Mouse (Mus musculus): Measurements from ENCODE around the gene Tipin.

- TF ChIP-seq NRF1 (IDR thresholded peaks at IDR 0.05; ENCODE audit: low read depth, low read length) (no peak), MAFK (IDR thresholded peaks at IDR 0.05; ENCODE audit: insufficient replicate concordance, low read length) (no peak), USF1 (IDR thresholded peaks at IDR 0.05; ENCODE audit: low read depth, low read length) (no peak), E2F4 (IDR thresholded peaks at IDR 0.05; ENCODE audit: insufficient replicate concordance, low read depth, low read length) (no peak), CTCF (conservative IDR thresholded peaks at IDR 0.05 in 1 of 2, IDR thresholded peaks at IDR 0.05 in 1 of 2; ENCODE audit: low read depth in 2 of 2, low read length in 2 of 2) (no peak), POLR2A (IDR thresholded peaks at IDR 0.05; ENCODE audit: low read depth, low read length) (no peak), KAT2A (IDR thresholded peaks at IDR 0.05; ENCODE audit: insufficient replicate concordance, low read length) (no peak), GABPA (IDR thresholded peaks at IDR 0.05; ENCODE audit: insufficient replicate concordance, low read depth, low read length) (no peak), EP300 (IDR thresholded peaks at IDR 0.05; ENCODE audit: low read length) (no peak), JUN (IDR thresholded peaks at IDR 0.05; ENCODE audit: insufficient read depth, low read depth, low read length) (no peak)
Observed at GRCm38 (mm10) chr9:64232257-64232957, 49.0 kb upstream of the Tipin start.

All from CH12.LX (cell line).